Mouse (Mus musculus) cerebellum, adult 2 months (tissue): Measurements from ENCODE around the gene Olfr1323. TPM values are rescaled to one million over a fixed set of nuclear protein-coding genes. Genes with fewer than 3 reads are reported as not detected.

Experiments
- DNase-seq, 2 experiments: peaks; one replicate each; pipeline ENCODE4 v3.0.0; 2021
- H3K27ac ChIP-seq: fragments of 200-500 bp; 2 replicates; pipeline ENCODE4 v1.5.1; 2012; ENCODE audit warnings: low read length, control low read depth, inconsistent platforms; ENCODE audit not compliant: insufficient read depth
- H3K27me3 ChIP-seq: fragments of 200-500 bp; 2 replicates; pipeline ENCODE4 v1.6.1; 2012; ENCODE audit warnings: inconsistent platforms, mild to moderate bottlenecking, low read length, moderate library complexity; ENCODE audit not compliant: control insufficient read depth, insufficient read depth
- H3K4me1 ChIP-seq: fragments of 200-500 bp; 2 replicates; pipeline ENCODE4 v1.6.1; 2011; ENCODE audit warnings: low read length; ENCODE audit not compliant: control insufficient read depth, insufficient read depth
- H3K4me3 ChIP-seq: fragments of 200-500 bp; replicated peaks from 2 replicates; pipeline ENCODE3; 2011; ENCODE audit warnings: mild to moderate bottlenecking, low read depth, low read length, control low read depth; ENCODE audit not compliant: insufficient read depth
- CTCF ChIP-seq: fragments of 200-500 bp; IDR thresholded peaks from 2 replicates; pipeline ENCODE4 v1.5.1; 2011; ENCODE audit warnings: low read depth, mild to moderate bottlenecking, control low read depth, low read length, moderate library complexity, borderline replicate concordance; ENCODE audit not compliant: insufficient read depth
- POLR2A ChIP-seq: fragments of 200-500 bp; IDR thresholded peaks from 2 replicates; pipeline ENCODE4 v1.6.1; 2011; ENCODE audit warnings: low read length, control low read depth, borderline replicate concordance; ENCODE audit not compliant: insufficient read depth
- whole genome bisulfite sequencing: fragments of 180-500 bp; shearing (Covaris S2); methylation state at CpG from one replicate; pipeline ENCODE4 v1.1.7; 2018; 5-methylcytosine and 5-hydroxymethylcytosine counted together
- polyA plus RNA-seq: library from polyadenylated mRNA; depleted of rRNA; stranded (reverse); fragments of >200 nt; gene quantifications from 2 replicates; pipeline ENCODE4 v1.2.3, GENCODE M21; 2012; rRNA removed

Olfr1323 gene
- not detected in 2 replicates for polyA plus RNA-seq

- no peaks in the 10 kb centered on the region for H3K27me3 ChIP-seq
- H3K4me1 ChIP-seq: no peaks in the 10 kb centered on the region
- H3K27ac ChIP-seq: no peak within 1 kb of the TSS
- H3K4me3 ChIP-seq: no peak within 1 kb of the TSS
- WGBS: 81% methylated on average over 1 of the region's 1 CpGs
- DNase-seq: no peak
- TF ChIP-seq POLR2A: no peak
- TF ChIP-seq CTCF: no peak
Measured at GRCm38 (mm10) chrX:50019259-50019658, at the start of gene Olfr1323. Olfr1323 (minus strand) TSS chrX:50019359.

GRCm38 (mm10) chrX:50012242-50012641 is 6.9 kb downstream of the Olfr1323 start:
- DNase-seq: no peak
- TF ChIP-seq CTCF (no peak), POLR2A (no peak)
- Histone ChIP-seq H3K4me3 (no peak overlapping the region), H3K27ac (no peak overlapping the region), H3K4me1 (no peaks in the 10 kb centered on the region), H3K27me3 (no peaks in the 10 kb centered on the region)
- WGBS: 24% methylated on average over 4 of the region's 4 CpGs

Other genes starting within 250 kb of the Olfr1323 start
- gene Igsf1, start 221.6 kb downstream of the Olfr1323 start, polyA plus RNA-seq: 8.2 and 11.7 TPM in 2 replicates
- gene Olfr1322, start 127.9 kb downstream of the Olfr1323 start, polyA plus RNA-seq: not detected in 2 replicates